Mouse (Mus musculus) C2C12 (cell line): ENCODE data around the gene 1700001K19Rik.

Experiments used
- CEBPB ChIP-seq: IDR thresholded peaks from one replicate; pipeline ENCODE4 v1.6.1; 2011; ENCODE audit warnings: low read depth, mild to moderate bottlenecking, control low read depth, moderate library complexity
- CTCF ChIP-seq: IDR thresholded peaks from one replicate; pipeline ENCODE4 v1.5.1; 2011; ENCODE audit not compliant: control insufficient read depth, insufficient read depth, insufficient read length
- FOSL1 ChIP-seq: IDR thresholded peaks from one replicate; pipeline ENCODE4 v1.8.0; 2011; ENCODE audit warnings: mild to moderate bottlenecking, low read length; ENCODE audit not compliant: poor library complexity, insufficient read depth, severe bottlenecking
- MAX ChIP-seq: IDR thresholded peaks from one replicate; pipeline ENCODE4 v1.6.1; 2011; ENCODE audit warnings: mild to moderate bottlenecking, control low read depth
- MYOD1 ChIP-seq: IDR thresholded peaks from one replicate; pipeline ENCODE4 v1.6.1; 2011; ENCODE audit warnings: low read depth; ENCODE audit not compliant: control insufficient read depth, insufficient read length
- MYOG ChIP-seq: IDR thresholded peaks from one replicate; pipeline ENCODE4 v1.6.1; 2011; ENCODE audit not compliant: control insufficient read depth, insufficient read length; ENCODE audit errors: extremely low read depth
- USF1 ChIP-seq: IDR thresholded peaks from one replicate; pipeline ENCODE4 v1.6.1; 2011; ENCODE audit warnings: low read depth, mild to moderate bottlenecking, control low read depth, moderate library complexity

- no peak for TF ChIP-seq CTCF
- TF ChIP-seq MAX = peak; percentile 22
- peak; percentile 95 for TF ChIP-seq USF1
- TF ChIP-seq FOSL1 = no peak
- no peak for TF ChIP-seq MYOG
- TF ChIP-seq CEBPB = no peak
- TF ChIP-seq MYOD1 = no peak
Measured at GRCm38 (mm10) chr12:110706337-110707231, 24.2 kb upstream of the 1700001K19Rik start.
